Mouse (Mus musculus) midbrain, embryonic 14.5 days (tissue): ENCODE results near the gene Rab5c. TPM values are rescaled to one million over a fixed set of nuclear protein-coding genes. Genes with fewer than 3 reads are reported as not detected.

Source experiments
- ATAC-seq: fragments of 200-750 bp; cut with Nextera tagmentation; 2 replicates; pipeline ENCODE4 v1.8.0; 2017; ENCODE audit warnings: moderate number of reproducible peaks, moderate library complexity; ENCODE audit not compliant: low FRiP score, low TSS enrichment
- DNase-seq: peaks from one replicate; pipeline ENCODE4 v3.0.0-alpha.2; 2015
- H3K27ac ChIP-seq: fragments of 300-500 bp; sonication (generic); replicated peaks from 2 replicates; pipeline ENCODE4 v1.5.1; 2014; ENCODE audit warnings: mild to moderate bottlenecking, low read depth, low read length, moderate library complexity
- H3K27me3 ChIP-seq: fragments of 300-500 bp; sonication (generic); 2 replicates; pipeline ENCODE4 v1.6.1; 2014; ENCODE audit warnings: low read length, control low read depth, mixed read lengths; ENCODE audit not compliant: control insufficient read depth, insufficient read depth
- H3K36me3 ChIP-seq: fragments of 300-500 bp; sonication (generic); 2 replicates; pipeline ENCODE4 v1.6.1; 2014; ENCODE audit warnings: low read length, control low read depth; ENCODE audit not compliant: control insufficient read depth, insufficient read depth
- H3K4me1 ChIP-seq: fragments of 300-500 bp; sonication (generic); 2 replicates; pipeline ENCODE4 v1.6.1; 2014; ENCODE audit warnings: mild to moderate bottlenecking, antibody characterized with exemption, low read length, control low read depth; ENCODE audit not compliant: control insufficient read depth, insufficient read depth
- H3K4me2 ChIP-seq: fragments of 300-500 bp; sonication (generic); 2 replicates; pipeline ENCODE4 v1.6.1; 2014; ENCODE audit warnings: mild to moderate bottlenecking, low read length, moderate library complexity
- H3K4me3 ChIP-seq: fragments of 300-500 bp; sonication (generic); replicated peaks from 2 replicates; pipeline ENCODE4 v1.5.1; 2014; ENCODE audit warnings: low read depth, low read length
- H3K9ac ChIP-seq: fragments of 300-500 bp; sonication (generic); replicated peaks from 2 replicates; pipeline ENCODE4 v1.6.1; 2014; ENCODE audit warnings: mild to moderate bottlenecking, low read length, moderate library complexity
- H3K9me3 ChIP-seq: fragments of 300-500 bp; sonication (generic); 2 replicates; pipeline ENCODE4 v1.6.1; 2016; ENCODE audit warnings: low read length, control low read depth, mixed read lengths; ENCODE audit not compliant: control insufficient read depth
- WGBS: fragments of 180-500 bp; shearing (Covaris S2); extraction: QIAGEN DNeasy Blood & Tissue Kit; methylation state at CpG from one replicate; pipeline ENCODE4 v1.1.7; 2014; 5-methylcytosine and 5-hydroxymethylcytosine counted together
- polyA plus RNA-seq: library from polyadenylated mRNA; unstranded; fragments of >200 nt; fragmentation: Nextera tagmentation; extraction: Ambion mirVana; gene quantifications from 2 replicates; pipeline ENCODE4 v1.2.1, GENCODE M21; 2014

Gene Rab5c
- polyA plus RNA-seq, 1 experiment from 2014 or later, result 86.8 TPM

DNA sequence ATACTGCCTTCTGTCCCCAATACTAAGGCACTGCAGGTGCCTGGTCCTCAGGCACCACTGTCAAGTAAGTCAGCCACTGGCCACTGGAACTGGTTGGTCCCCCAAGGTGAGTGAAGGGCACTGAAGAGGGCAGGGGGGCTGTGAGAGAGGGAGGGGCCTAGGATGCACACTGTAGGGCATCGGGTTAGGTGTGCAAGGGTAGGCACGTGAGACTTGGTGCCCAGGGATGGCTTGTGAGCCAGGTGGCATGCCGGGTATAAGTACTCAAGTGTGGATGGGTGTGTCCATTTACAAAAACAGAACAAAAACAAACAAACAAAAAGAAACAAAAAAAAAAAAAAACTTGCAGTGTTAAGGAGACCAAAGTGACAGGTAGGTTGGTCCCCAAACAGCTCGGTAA, 49.6 kb downstream of the Rab5c start:
- ATAC-seq (no peak), DNase-seq (no peak)
- Histone ChIP-seq H3K9ac (no peak overlapping the region), H3K4me2 (no peak overlapping the region), H3K9me3 (no peaks in the 10 kb centered on the region), H3K4me3 (no peak overlapping the region), H3K27me3 (0 out of 2 replicates have a peak, but pooled peaks cover 6% of the 10 kb centered on the region), H3K4me1 (no peaks in the 10 kb centered on the region), H3K27ac (no peak overlapping the region), H3K36me3 (no peaks in the 10 kb centered on the region)
- WGBS, result 73% methylated on average over 4 of the region's 4 CpGs

- no peaks in the 10 kb centered on the region for H3K36me3 ChIP-seq
- ATAC-seq (no peak), DNase-seq (no peak)
- no peak overlapping the region for H3K9ac ChIP-seq
- 85% methylated on average over 7 of the region's 7 CpGs for WGBS
- no peaks in the 10 kb centered on the region for H3K4me1 ChIP-seq
- H3K4me3 ChIP-seq, result no peak overlapping the region
- H3K27me3 ChIP-seq, result 0 out of 2 replicates have a peak, but pooled peaks cover 6% of the 10 kb centered on the region
- no peak overlapping the region for H3K27ac ChIP-seq
- no peaks in the 10 kb centered on the region for H3K9me3 ChIP-seq
- H3K4me2 ChIP-seq, result no peak overlapping the region
These were observed 50.8 kb downstream of the Rab5c start for GRCm38 (mm10) chr11:100687265-100687664.

GRCm38 (mm10) chr11:100685371-100685770, 52.6 kb downstream of the Rab5c start:
- H3K9ac ChIP-seq, result no peak overlapping the region
- no peak for DNase-seq
- no peaks in the 10 kb centered on the region for H3K36me3 ChIP-seq
- H3K9me3 ChIP-seq, result no peaks in the 10 kb centered on the region
- no peaks in the 10 kb centered on the region for H3K4me1 ChIP-seq
- ATAC-seq, result no peak
- H3K4me2 ChIP-seq, result no peak overlapping the region
- H3K4me3 ChIP-seq, result no peak overlapping the region
- 90% methylated on average over 3 of the region's 3 CpGs for WGBS
- no peak overlapping the region for H3K27ac ChIP-seq
- H3K27me3 ChIP-seq, result no peaks in the 10 kb centered on the region

DNA sequence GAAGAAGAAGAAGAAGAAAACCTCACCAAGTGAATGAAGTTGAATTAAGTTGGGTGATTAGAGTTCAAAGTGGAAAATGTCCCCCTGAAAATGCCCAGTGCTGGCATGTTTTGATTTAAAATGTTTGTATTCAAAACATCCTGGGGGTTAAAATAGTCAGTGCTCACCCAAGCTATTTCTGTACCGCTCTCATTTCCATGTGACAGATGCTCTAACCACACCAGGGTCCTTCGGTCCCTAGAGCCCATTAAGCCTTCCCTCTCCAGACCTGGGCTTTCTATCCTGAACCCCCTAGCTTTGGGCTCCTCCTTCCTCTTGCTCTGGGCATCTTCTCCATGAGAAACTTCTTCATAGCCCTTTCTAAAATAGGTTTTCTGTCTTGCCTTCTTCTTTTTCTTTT, 53.9 kb downstream of the Rab5c start:
- no peaks in the 10 kb centered on the region for H3K4me1 ChIP-seq
- no peak overlapping the region for H3K4me2 ChIP-seq
- DNase-seq (no peak), ATAC-seq (no peak)
- H3K9ac ChIP-seq, result no peak overlapping the region
- H3K9me3 ChIP-seq, result no peaks in the 10 kb centered on the region
- H3K27me3 ChIP-seq, result no peaks in the 10 kb centered on the region
- H3K4me3 ChIP-seq, result no peak overlapping the region
- H3K27ac ChIP-seq, result no peak overlapping the region
- WGBS, result 82% methylated on average over 2 of the region's 2 CpGs
- H3K36me3 ChIP-seq, result no peaks in the 10 kb centered on the region

GRCm38 (mm10) chr11:100682526-100682925, 55.5 kb downstream of the Rab5c start:
- WGBS, result 81% methylated on average over 5 of the region's 5 CpGs
- Histone ChIP-seq H3K4me2 (no peak overlapping the region), H3K4me3 (no peak overlapping the region), H3K4me1 (no peaks in the 10 kb centered on the region), H3K36me3 (no peaks in the 10 kb centered on the region), H3K9ac (no peak overlapping the region), H3K27me3 (no peaks in the 10 kb centered on the region), H3K27ac (no peak overlapping the region), H3K9me3 (no peaks in the 10 kb centered on the region)
- no peak for ATAC-seq
- DNase-seq, result no peak

DNA sequence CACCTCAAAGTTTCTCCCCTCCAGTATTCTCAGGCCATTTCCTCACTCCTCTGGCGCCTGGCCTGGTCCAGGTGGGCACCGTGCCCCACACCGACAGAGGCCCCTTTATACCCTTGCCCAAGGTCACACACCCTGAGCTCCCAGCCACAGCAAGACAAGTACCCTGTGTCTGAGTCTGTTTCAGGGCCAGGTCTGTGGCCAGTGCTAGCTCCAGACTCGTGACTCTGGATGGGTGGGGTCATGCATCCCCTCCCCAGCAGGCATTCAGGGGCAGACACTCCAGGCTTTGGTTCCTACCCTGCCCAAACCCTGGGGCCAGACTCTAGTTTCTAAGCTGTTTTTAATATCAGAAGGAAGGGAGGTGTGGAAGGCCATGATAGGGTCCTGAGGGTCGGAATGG, 56.2 kb downstream of the Rab5c start:
- no peaks in the 10 kb centered on the region for H3K9me3 ChIP-seq
- no peaks in the 10 kb centered on the region for H3K36me3 ChIP-seq
- H3K27me3 ChIP-seq, result no peaks in the 10 kb centered on the region
- ATAC-seq (no peak), DNase-seq (no peak)
- 82% methylated on average over 5 of the region's 5 CpGs for WGBS
- no peak overlapping the region for H3K9ac ChIP-seq
- no peak overlapping the region for H3K4me2 ChIP-seq
- H3K4me1 ChIP-seq, result no peaks in the 10 kb centered on the region
- no peak overlapping the region for H3K27ac ChIP-seq
- H3K4me3 ChIP-seq, result no peak overlapping the region

GRCm38 (mm10) chr11:100677810-100678209, 60.2 kb downstream of the Rab5c start:
- peaks cover 5% of the 10 kb centered on the region; the same call in 1 of the 2 replicates for H3K4me1 ChIP-seq
- H3K4me2 ChIP-seq, result no peak overlapping the region
- 55% methylated on average over 7 of the region's 7 CpGs for WGBS
- no peaks in the 10 kb centered on the region for H3K9me3 ChIP-seq
- DNase-seq (no peak), ATAC-seq (no peak)
- H3K27ac ChIP-seq, result no peak overlapping the region
- H3K4me3 ChIP-seq, result no peak overlapping the region
- no peak overlapping the region for H3K9ac ChIP-seq
- no peaks in the 10 kb centered on the region for H3K27me3 ChIP-seq
- H3K36me3 ChIP-seq, result no peaks in the 10 kb centered on the region

- Histone ChIP-seq H3K9me3 (no peaks in the 10 kb centered on the region), H3K4me2 (peak overlapping the region; percentile 31), H3K4me1 (peaks cover 5% of the 10 kb centered on the region; the same call in 1 of the 2 replicates), H3K27ac (no peak overlapping the region), H3K27me3 (no peaks in the 10 kb centered on the region), H3K36me3 (no peaks in the 10 kb centered on the region), H3K9ac (peak overlapping the region; percentile 42; the same call in 1 of the 2 replicates), H3K4me3 (no peak overlapping the region)
- under 1% methylated on average over 23 of the region's 23 CpGs for WGBS
- DNase-seq (peak; percentile 44), ATAC-seq (no peak)
These were observed 64.8 kb downstream of the Rab5c start for GRCm38 (mm10) chr11:100673169-100673568.

- WGBS, result 88% methylated on average over 2 of the region's 2 CpGs
- H3K9ac ChIP-seq, result no peak overlapping the region
- no peaks in the 10 kb centered on the region for H3K36me3 ChIP-seq
- DNase-seq (no peak), ATAC-seq (no peak)
- H3K4me2 ChIP-seq, result no peak overlapping the region
- H3K4me3 ChIP-seq, result no peak overlapping the region
- H3K27ac ChIP-seq, result no peak overlapping the region
- H3K9me3 ChIP-seq, result no peaks in the 10 kb centered on the region
- no peaks in the 10 kb centered on the region for H3K27me3 ChIP-seq
- H3K4me1 ChIP-seq, result peaks cover 5% of the 10 kb centered on the region; the same call in 1 of the 2 replicates
These were observed 66.1 kb downstream of the Rab5c start for GRCm38 (mm10) chr11:100671956-100672355.
